Comparison of ENCODE assay signal across 20 mouse cellular contexts in genomic region chr12:84979264-84979862, GRCm38 (mm10).
"Had no signal": no experiment of that assay in that cellular context is flagged by ENCODE, and none has a peak within 500 bp of the region (broad histone marks: within the 10 kb centered on the region; RNA-seq: fewer than 3 reads in every experiment).

No protein-coding gene starts in this region.

- H3K9ac ChIP-seq: limb, embryonic 12.5 days; limb, embryonic 15.5 days; liver, embryonic 14.5 days; midbrain, embryonic 13.5 days; neural tube, embryonic 13.5 days; stomach, embryonic 15.5 days had no signal

- H3K27ac ChIP-seq: limb, embryonic 12.5 days; limb, embryonic 15.5 days; liver, embryonic 14.5 days; macrophage; midbrain, embryonic 10.5 days; midbrain, embryonic 13.5 days; neural tube, embryonic 13.5 days; stomach, embryonic 15.5 days had no signal

- H3K4me3 ChIP-seq: limb, embryonic 12.5 days; limb, embryonic 15.5 days; megakaryocyte, embryonic 14.5 days; midbrain, embryonic 10.5 days; midbrain, embryonic 13.5 days; myocyte; neural tube, embryonic 13.5 days; stomach, embryonic 15.5 days had no signal

- ATAC-seq: midbrain, embryonic 13.5 days; midbrain, embryonic 16.5 days had no signal

- H3K4me2 ChIP-seq: limb, embryonic 12.5 days; limb, embryonic 15.5 days; midbrain, embryonic 13.5 days; neural tube, embryonic 13.5 days; stomach, embryonic 15.5 days had no signal

- H3K27me3 ChIP-seq: limb, embryonic 12.5 days; limb, embryonic 15.5 days; megakaryocyte, embryonic 14.5 days; midbrain, embryonic 13.5 days; neural tube, embryonic 13.5 days; stomach, embryonic 15.5 days had no signal

- DNase-seq: kidney, adult 9 months; kidney, postnatal 14 days; kidney, postnatal 4 days; left cerebral cortex, postnatal 4 days; lung, adult 2 months; retina, postnatal 1 day; right cerebral cortex, postnatal 25 days; spleen, adult 18-20 months; thymus, postnatal 25 days had no signal

- H3K4me1 ChIP-seq: limb, embryonic 12.5 days; limb, embryonic 15.5 days; megakaryocyte, embryonic 14.5 days; midbrain, embryonic 10.5 days; midbrain, embryonic 13.5 days; neural tube, embryonic 13.5 days; stomach, embryonic 15.5 days had no signal

- H3K9me3 ChIP-seq: limb, embryonic 12.5 days; limb, embryonic 15.5 days; megakaryocyte, embryonic 14.5 days; midbrain, embryonic 10.5 days; midbrain, embryonic 13.5 days; neural tube, embryonic 13.5 days; stomach, embryonic 15.5 days had no signal
